Mouse (Mus musculus): ENCODE measurements at regions not wholly inside any gene's neighbourhood (a gene's known extent, or its start where the extent isn't known, plus 50 kb on each side); places are given as distances from the start of the nearest gene placed in this dataset.
"Not testable (repeated sequence)": the region's sequence is repeated elsewhere in the genome, so short reads cannot be mapped to it uniquely, and the experiment has no call there.

- WGBS: 92% methylated on average over 3 of the region's 3 CpGs
- H3K4me1 ChIP-seq: no peaks in the 10 kb centered on the region
- H3K4me2 ChIP-seq (replicated peaks): no peak overlapping the region
- no peak for ATAC-seq (ENCODE audit: low FRiP score)
- no peak overlapping the region for H3K27ac ChIP-seq
- no peaks in the 10 kb centered on the region for H3K9me3 ChIP-seq (replicated peaks)
- H3K27me3 ChIP-seq: no peaks in the 10 kb centered on the region
- H3K9ac ChIP-seq: no peak overlapping the region
- H3K4me3 ChIP-seq: no peak overlapping the region
- no peaks in the 10 kb centered on the region for H3K36me3 ChIP-seq
Measured at GRCm38 (mm10) chr2:11083536-11083935, 88.4 kb upstream of the Prkcq start.

GRCm38 (mm10) chr2:11086996-11087395 lies 84.9 kb upstream of the Prkcq start:
- Histone ChIP-seq H3K4me3 (no peak overlapping the region), H3K4me2 (replicated peaks) (no peak overlapping the region), H3K4me1 (no peaks in the 10 kb centered on the region), H3K36me3 (no peaks in the 10 kb centered on the region), H3K27me3 (no peaks in the 10 kb centered on the region), H3K9me3 (replicated peaks) (no peaks in the 10 kb centered on the region), H3K27ac (no peak overlapping the region), H3K9ac (no peak overlapping the region)
- ATAC-seq (ENCODE audit: low FRiP score): no peak
- WGBS: 42% methylated on average over 1 of the region's 1 CpGs

- not testable (repeated sequence) for H3K27me3 ChIP-seq; H3K9me3 ChIP-seq (replicated peaks); H3K36me3 ChIP-seq; H3K4me1 ChIP-seq; H3K9ac ChIP-seq; H3K27ac ChIP-seq
- H3K4me3 ChIP-seq: peak overlapping the region; percentile 26
- H3K4me2 ChIP-seq (replicated peaks): peak overlapping the region; percentile 50
- WGBS: 52% methylated on average over 34 of the region's 34 CpGs
- peak; percentile 85 for ATAC-seq (ENCODE audit: low FRiP score)
Measured at GRCm38 (mm10) chr2:11099834-11100622, 71.9 kb upstream of the Prkcq start.

- WGBS: 40% methylated on average over 8 of the region's 8 CpGs
- Histone ChIP-seq H3K36me3 (no peaks in the 10 kb centered on the region), H3K4me3 (no peak overlapping the region), H3K27ac (no peak overlapping the region), H3K9ac (no peak overlapping the region), H3K9me3 (replicated peaks) (no peaks in the 10 kb centered on the region), H3K27me3 (no peaks in the 10 kb centered on the region), H3K4me2 (replicated peaks) (no peak overlapping the region), H3K4me1 (no peaks in the 10 kb centered on the region)
- no peak; the same call in 1 of the 2 replicates for ATAC-seq (ENCODE audit: low FRiP score)
Measured at GRCm38 (mm10) chr2:11113191-11113590, 58.7 kb upstream of the Prkcq start.

GRCm38 (mm10) chr2:11118625-11119024 lies 53.3 kb upstream of the Prkcq start:
- no peaks in the 10 kb centered on the region for H3K36me3 ChIP-seq
- no peak for ATAC-seq (ENCODE audit: low FRiP score)
- H3K4me3 ChIP-seq: no peak overlapping the region
- H3K9ac ChIP-seq: no peak overlapping the region
- no peak overlapping the region for H3K27ac ChIP-seq
- H3K9me3 ChIP-seq (replicated peaks): no peaks in the 10 kb centered on the region
- 86% methylated on average over 1 of the region's 1 CpGs for WGBS
- no peaks in the 10 kb centered on the region for H3K27me3 ChIP-seq
- H3K4me2 ChIP-seq (replicated peaks): no peak overlapping the region
- H3K4me1 ChIP-seq: no peaks in the 10 kb centered on the region

- Histone ChIP-seq H3K9me3 (replicated peaks) (no peaks in the 10 kb centered on the region), H3K9ac (no peak overlapping the region), H3K4me3 (no peak overlapping the region), H3K4me1 (no peaks in the 10 kb centered on the region), H3K27ac (no peak overlapping the region), H3K27me3 (no peaks in the 10 kb centered on the region), H3K4me2 (replicated peaks) (no peak overlapping the region), H3K36me3 (no peaks in the 10 kb centered on the region)
- ATAC-seq (ENCODE audit: low FRiP score): no peak
- 82% methylated on average over 9 of the region's 9 CpGs for WGBS
Measured at GRCm38 (mm10) chr2:11119301-11119700, 52.6 kb upstream of the Prkcq start.

Data from hindbrain, embryonic 12.5 days (tissue).